Mouse (Mus musculus) T-cell, adult 66 days (primary cell): ENCODE data around the gene Olfr1015. TPM values are rescaled to one million over a fixed set of nuclear protein-coding genes. Genes with fewer than 3 reads are reported as not detected.

Source experiments
- total RNA-seq, 2 experiments: library from RNA; stranded (reverse); gene quantifications; 3 replicates in 1 of 2; 4 replicates in 1 of 2; pipeline ENCODE4 v1.2.4; 2023

The Olfr1015 gene
- not detected for total RNA-seq

GRCm38 (mm10) chr2:85781717-85782116, at the start of gene Olfr1015:
Gene Olfr1015, plus strand, starts transcription at chr2:85782017.

DNA sequence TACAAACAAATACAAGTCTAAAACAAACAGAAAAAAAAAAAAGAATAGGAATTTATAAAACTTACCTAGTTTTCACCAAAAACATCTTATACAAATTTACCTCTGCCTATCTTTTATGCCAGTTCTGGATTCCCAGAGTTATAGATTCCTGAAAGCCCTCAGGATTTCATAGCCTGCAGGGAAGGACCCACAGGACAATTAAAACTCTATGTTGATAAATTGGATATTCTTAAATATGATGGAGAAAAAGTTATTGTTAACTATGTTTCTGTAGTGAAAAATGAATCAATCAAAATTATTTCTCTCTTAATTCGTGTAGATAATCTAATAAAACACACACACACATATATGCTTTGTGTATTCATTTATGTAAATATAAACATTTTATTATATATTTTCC, 19.2 kb upstream of the Olfr1015 start, which contains the start of gene Olfr1012:
Olfr1012 (minus strand) TSS at position 101 of the 400 bp plus-strand sequence.

DNA sequence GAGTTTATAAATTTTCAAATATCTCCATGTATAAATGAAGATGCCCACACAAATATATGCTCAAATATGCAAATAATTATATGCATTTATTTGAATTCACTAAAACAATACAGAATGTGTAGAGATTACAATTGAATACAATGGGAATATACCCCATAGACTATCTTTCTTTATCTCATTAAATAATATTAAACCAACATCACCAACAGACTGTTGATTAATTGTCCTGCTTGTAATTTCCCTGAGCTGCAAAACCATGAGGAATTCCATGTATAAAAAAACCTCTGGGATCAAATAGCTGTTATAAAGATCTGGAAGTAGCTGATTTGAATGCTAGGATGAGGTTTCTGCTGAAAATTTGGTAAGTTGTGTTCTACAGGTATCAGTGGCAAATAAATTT, 15.0 kb upstream of the Olfr1015 start, which contains the start of gene Olfr1013:
Olfr1013 (plus strand) TSS at position 301 of the 400 bp plus-strand sequence.

DNA sequence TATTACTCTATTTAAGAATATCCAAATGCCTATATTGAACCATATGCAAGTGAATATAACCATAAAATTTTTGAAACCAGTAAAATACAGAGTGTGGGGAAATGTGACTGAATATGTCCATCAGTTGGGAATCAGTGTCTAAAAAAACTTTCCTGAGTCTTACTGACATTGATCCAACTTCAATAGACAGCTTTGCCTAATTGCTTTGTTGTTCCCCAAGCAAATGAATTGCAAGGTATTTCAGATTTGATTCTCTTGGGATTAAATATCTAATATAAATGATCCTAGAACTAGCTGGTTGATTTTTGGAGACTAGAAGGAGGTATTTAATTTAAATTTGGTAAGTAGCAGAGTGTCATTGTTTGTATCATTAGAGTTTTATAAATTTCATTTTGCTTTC, 9.4 kb upstream of the Olfr1015 start, which contains the start of gene Olfr1014:
Olfr1014 (plus strand) TSS at position 301 of the 400 bp plus-strand sequence.

DNA sequence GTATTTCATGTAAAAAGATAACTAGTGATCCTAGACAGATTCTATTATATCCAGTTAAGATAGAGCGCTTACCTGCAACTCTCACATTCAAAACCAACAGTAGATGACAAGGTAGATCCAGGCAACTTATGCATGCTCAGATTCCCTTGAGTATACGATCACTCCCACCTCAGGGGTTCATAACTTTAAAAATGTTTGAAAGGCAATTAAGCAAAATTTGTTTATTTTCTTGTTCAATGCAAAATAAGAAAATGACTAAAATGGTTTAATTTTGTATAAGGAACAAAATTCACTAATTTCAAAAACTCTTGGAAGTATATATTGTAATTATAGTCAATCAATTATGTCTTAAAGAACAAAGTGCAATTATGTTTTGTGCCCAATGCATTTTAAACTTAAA, 20.6 kb downstream of the Olfr1015 start, which contains the start of gene Olfr1016:
Olfr1016 (minus strand) TSS at position 101 of the 400 bp plus-strand sequence.

GRCm38 (mm10) chr2:85818179-85818578, 36.4 kb downstream of the Olfr1015 start, which contains the start of gene Olfr1018:
Gene Olfr1018, plus strand, starts transcription at chr2:85818479.

Other genes starting within 250 kb of the Olfr1015 start
- gene Olfr996, start 202.8 kb upstream of the Olfr1015 start, total RNA-seq: not detected
- not detected for gene Olfr998, start 193.1 kb upstream of the Olfr1015 start, total RNA-seq
- gene Olfr1000, start 170.1 kb upstream of the Olfr1015 start, total RNA-seq: not detected
- not detected for gene Olfr1002, start 131.3 kb upstream of the Olfr1015 start, total RNA-seq
- not detected for gene Olfr154, start 117.6 kb upstream of the Olfr1015 start, total RNA-seq
- not detected for gene Olfr1006, start 103.2 kb upstream of the Olfr1015 start, total RNA-seq
- not detected for gene Olfr1008, start 92.6 kb upstream of the Olfr1015 start, total RNA-seq
- not detected for gene Olfr1009, start 66.6 kb upstream of the Olfr1015 start, total RNA-seq
- gene Olfr1012, start 19.3 kb upstream of the Olfr1015 start, total RNA-seq: not detected
- not detected for gene Olfr1013, start 14.9 kb upstream of the Olfr1015 start, total RNA-seq
- gene Olfr1014, start 9.3 kb upstream of the Olfr1015 start, total RNA-seq: not detected
- gene Olfr1016, start 20.5 kb downstream of the Olfr1015 start, total RNA-seq: not detected
- not detected for gene Olfr1018, start 36.5 kb downstream of the Olfr1015 start, total RNA-seq
- not detected for gene Olfr1019, start 63.5 kb downstream of the Olfr1015 start, total RNA-seq
- gene Olfr1020, start 65.0 kb downstream of the Olfr1015 start, total RNA-seq: not detected
- not detected for gene Olfr1022, start 86.6 kb downstream of the Olfr1015 start, total RNA-seq
- not detected for gene Olfr1023, start 103.6 kb downstream of the Olfr1015 start, total RNA-seq
- not detected for gene Olfr1024, start 123.0 kb downstream of the Olfr1015 start, total RNA-seq
- gene Olfr1025-ps1, start 133.2 kb downstream of the Olfr1015 start, total RNA-seq: not detected
- not detected for gene Olfr1026, start 139.5 kb downstream of the Olfr1015 start, total RNA-seq
- not detected for gene Olfr1028, start 168.4 kb downstream of the Olfr1015 start, total RNA-seq
- not detected for gene Olfr1029, start 191.9 kb downstream of the Olfr1015 start, total RNA-seq
- gene Olfr1030, start 197.3 kb downstream of the Olfr1015 start, total RNA-seq: not detected
- not detected for gene Olfr1031, start 208.3 kb downstream of the Olfr1015 start, total RNA-seq
- not detected for gene Olfr1032, start 223.5 kb downstream of the Olfr1015 start, total RNA-seq
- not detected for gene Olfr1033, start 238.6 kb downstream of the Olfr1015 start, total RNA-seq